Mouse (Mus musculus) heart, embryonic 16.5 days (tissue): Measurements from ENCODE around the gene Syn1. TPM values are rescaled to one million over a fixed set of nuclear protein-coding genes. Genes with fewer than 3 reads are reported as not detected.

ENCODE experiments used
- ATAC-seq: fragments of 200-750 bp; cut with Nextera tagmentation; replicated peaks from 2 replicates; pipeline ENCODE4 v1.8.0; 2017; ENCODE audit warnings: moderate number of reproducible peaks; ENCODE audit not compliant: insufficient read depth, low FRiP score; ENCODE audit errors: extremely low read depth
- H3K27ac ChIP-seq: fragments of 300-500 bp; sonication (generic); 2 replicates; pipeline ENCODE4 v1.5.1; 2014; ENCODE audit warnings: mild to moderate bottlenecking, low read length, control low read depth, moderate library complexity
- H3K27me3 ChIP-seq: fragments of 300-500 bp; sonication (generic); 2 replicates; pipeline ENCODE4 v1.6.1; 2014; ENCODE audit warnings: low read length, mixed read lengths; ENCODE audit not compliant: control insufficient read depth, insufficient read depth
- H3K36me3 ChIP-seq: fragments of 300-500 bp; sonication (generic); 2 replicates; pipeline ENCODE4 v1.6.1; 2014; ENCODE audit not compliant: control insufficient read depth, insufficient read depth
- H3K4me1 ChIP-seq: fragments of 300-500 bp; sonication (generic); 2 replicates; pipeline ENCODE4 v1.6.1; 2014; ENCODE audit warnings: low read length, mixed read lengths; ENCODE audit not compliant: control insufficient read depth, insufficient read depth
- H3K4me2 ChIP-seq: fragments of 300-500 bp; sonication (generic); 2 replicates; pipeline ENCODE4 v1.6.1; 2014; ENCODE audit warnings: low read depth, mild to moderate bottlenecking, control low read depth, low read length
- H3K4me3 ChIP-seq: fragments of 300-500 bp; sonication (generic); 2 replicates; pipeline ENCODE4 v1.5.1; 2014; ENCODE audit warnings: mild to moderate bottlenecking, control low read depth, low read length
- H3K9ac ChIP-seq: fragments of 300-500 bp; sonication (generic); 2 replicates; pipeline ENCODE4 v1.6.1; 2014; ENCODE audit warnings: low read length, control low read depth
- H3K9me3 ChIP-seq: fragments of 300-500 bp; sonication (generic); replicated peaks from 2 replicates; pipeline ENCODE4 v1.6.1; 2016; ENCODE audit warnings: low read length; ENCODE audit not compliant: control insufficient read depth
- WGBS: fragments of 180-500 bp; shearing (Covaris S2); extraction: QIAGEN DNeasy Blood & Tissue Kit; methylation state at CpG from one replicate; pipeline ENCODE4 v1.1.7; 2014; 5-methylcytosine and 5-hydroxymethylcytosine counted together
- polyA plus RNA-seq: library from polyadenylated mRNA; unstranded; fragments of >200 nt; fragmentation: Nextera tagmentation; extraction: Ambion mirVana; gene quantifications from 2 replicates; pipeline ENCODE4 v1.2.1, GENCODE M21; 2015

Syn1 gene
- polyA plus RNA-seq, 1 experiment from 2014 or later, result 0.21 TPM

DNA sequence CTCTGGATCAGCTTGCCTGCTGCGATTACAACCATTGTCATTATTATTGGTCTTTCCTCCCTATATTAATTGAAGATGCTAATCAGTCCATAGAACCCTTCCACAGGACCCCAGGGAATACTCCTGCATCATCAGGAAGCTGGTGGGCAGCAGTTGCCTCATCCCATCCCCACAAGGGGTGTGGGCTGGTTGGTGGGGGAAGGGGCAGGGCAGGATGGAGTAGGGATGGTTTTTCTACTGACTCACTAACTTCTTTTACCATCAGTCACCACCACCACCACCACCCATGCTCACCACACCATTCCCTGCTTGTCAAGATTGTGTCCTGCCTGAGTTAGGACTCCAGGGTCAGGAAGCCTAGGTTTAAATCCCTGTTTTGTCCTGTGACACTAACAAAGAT, 51.6 kb downstream of the Syn1 start:
- no peak for ATAC-seq
- H3K9me3 ChIP-seq, result no peaks in the 10 kb centered on the region
- no peak overlapping the region for H3K4me3 ChIP-seq
- no peak overlapping the region for H3K9ac ChIP-seq
- 67% methylated on average over 1 of the region's 1 CpGs for WGBS
- no peaks in the 10 kb centered on the region for H3K36me3 ChIP-seq
- no peaks in the 10 kb centered on the region for H3K4me1 ChIP-seq
- H3K4me2 ChIP-seq, result no peak overlapping the region
- H3K27ac ChIP-seq, result no peak overlapping the region
- H3K27me3 ChIP-seq, result no peaks in the 10 kb centered on the region

DNA sequence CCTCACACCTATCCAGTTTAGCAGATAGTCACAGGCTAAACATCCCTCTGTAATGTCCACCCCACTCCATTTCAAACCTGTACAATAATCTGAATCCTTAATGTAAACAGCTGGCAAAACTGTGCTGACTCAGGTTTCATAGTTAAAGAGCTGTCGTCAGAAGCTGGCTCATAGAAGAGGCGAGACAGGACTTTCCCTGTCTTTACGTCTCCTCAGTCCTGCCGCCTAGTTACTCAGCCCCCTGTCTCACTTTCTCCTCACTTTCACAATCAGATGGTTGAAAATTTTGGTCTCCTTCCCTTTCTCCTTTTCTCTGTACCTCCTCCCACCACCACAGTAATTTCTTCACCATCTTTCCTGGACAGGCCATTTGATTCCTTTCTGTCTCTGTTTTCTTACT, 52.7 kb downstream of the Syn1 start:
- H3K9me3 ChIP-seq, result no peaks in the 10 kb centered on the region
- H3K36me3 ChIP-seq, result no peaks in the 10 kb centered on the region
- H3K4me2 ChIP-seq, result no peak overlapping the region
- WGBS, result 54% methylated on average over 4 of the region's 4 CpGs
- no peak overlapping the region for H3K27ac ChIP-seq
- no peak overlapping the region for H3K9ac ChIP-seq
- no peak for ATAC-seq
- peaks cover 3% of the 10 kb centered on the region for H3K4me1 ChIP-seq
- H3K27me3 ChIP-seq, result no peaks in the 10 kb centered on the region
- no peak overlapping the region for H3K4me3 ChIP-seq

DNA sequence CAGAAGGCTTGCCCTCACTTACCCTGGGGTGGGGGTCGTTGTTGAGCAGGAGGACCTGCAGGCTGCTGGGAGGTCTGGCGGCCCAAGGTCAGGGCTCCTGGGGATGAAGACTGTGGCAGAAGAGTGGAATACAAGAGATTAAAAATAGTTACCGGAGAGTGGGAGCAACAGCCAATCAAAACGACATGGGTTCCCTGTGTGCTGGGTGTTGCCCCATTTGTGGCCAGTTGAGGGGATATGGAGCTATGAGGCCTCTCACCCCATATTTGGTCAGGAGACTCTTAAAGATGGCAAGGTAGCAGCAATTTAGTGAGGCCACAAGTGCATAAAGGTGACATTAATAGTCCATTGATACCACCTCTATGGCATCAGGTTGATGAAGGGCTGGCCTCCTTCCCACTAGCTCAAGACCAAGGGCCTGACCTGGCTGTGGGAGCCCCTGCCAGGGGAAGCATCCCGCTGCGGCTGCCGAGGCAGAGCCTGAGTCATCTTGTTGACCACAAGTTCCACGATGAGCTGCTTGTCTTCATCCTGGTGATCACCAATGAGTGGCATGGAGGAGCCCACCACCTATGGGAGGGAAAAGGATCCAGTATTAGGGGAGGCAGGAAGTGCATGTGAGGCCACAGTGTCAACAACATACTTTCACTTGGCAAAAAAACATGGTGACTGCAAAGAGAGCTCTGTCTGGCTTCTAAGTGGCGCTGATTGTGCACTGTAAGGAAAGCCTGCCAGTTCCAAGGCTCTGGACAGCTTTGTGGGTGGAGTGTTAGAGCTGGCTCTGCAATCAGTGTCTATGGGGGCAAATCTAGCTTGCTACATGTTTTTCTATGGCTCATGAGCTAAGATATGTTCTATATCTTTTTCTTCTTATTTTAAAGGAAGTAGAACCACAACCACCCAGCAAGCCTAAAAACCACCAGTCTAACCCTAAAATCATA, 57.4 kb downstream of the Syn1 start:
- Histone ChIP-seq H3K36me3 (no peaks in the 10 kb centered on the region), H3K4me1 (peaks cover 11% of the 10 kb centered on the region), H3K9ac (0 out of 2 replicates have a peak overlapping the region, but pooled peaks have one; percentile 50), H3K9me3 (no peaks in the 10 kb centered on the region; the same call in 1 of the 2 replicates), H3K27me3 (no peaks in the 10 kb centered on the region), H3K27ac (no peak overlapping the region), H3K4me2 (no peak overlapping the region; the same call in 1 of the 2 replicates), H3K4me3 (no peak overlapping the region)
- WGBS, result 74% methylated on average over 9 of the region's 9 CpGs
- ATAC-seq, result no peak

DNA sequence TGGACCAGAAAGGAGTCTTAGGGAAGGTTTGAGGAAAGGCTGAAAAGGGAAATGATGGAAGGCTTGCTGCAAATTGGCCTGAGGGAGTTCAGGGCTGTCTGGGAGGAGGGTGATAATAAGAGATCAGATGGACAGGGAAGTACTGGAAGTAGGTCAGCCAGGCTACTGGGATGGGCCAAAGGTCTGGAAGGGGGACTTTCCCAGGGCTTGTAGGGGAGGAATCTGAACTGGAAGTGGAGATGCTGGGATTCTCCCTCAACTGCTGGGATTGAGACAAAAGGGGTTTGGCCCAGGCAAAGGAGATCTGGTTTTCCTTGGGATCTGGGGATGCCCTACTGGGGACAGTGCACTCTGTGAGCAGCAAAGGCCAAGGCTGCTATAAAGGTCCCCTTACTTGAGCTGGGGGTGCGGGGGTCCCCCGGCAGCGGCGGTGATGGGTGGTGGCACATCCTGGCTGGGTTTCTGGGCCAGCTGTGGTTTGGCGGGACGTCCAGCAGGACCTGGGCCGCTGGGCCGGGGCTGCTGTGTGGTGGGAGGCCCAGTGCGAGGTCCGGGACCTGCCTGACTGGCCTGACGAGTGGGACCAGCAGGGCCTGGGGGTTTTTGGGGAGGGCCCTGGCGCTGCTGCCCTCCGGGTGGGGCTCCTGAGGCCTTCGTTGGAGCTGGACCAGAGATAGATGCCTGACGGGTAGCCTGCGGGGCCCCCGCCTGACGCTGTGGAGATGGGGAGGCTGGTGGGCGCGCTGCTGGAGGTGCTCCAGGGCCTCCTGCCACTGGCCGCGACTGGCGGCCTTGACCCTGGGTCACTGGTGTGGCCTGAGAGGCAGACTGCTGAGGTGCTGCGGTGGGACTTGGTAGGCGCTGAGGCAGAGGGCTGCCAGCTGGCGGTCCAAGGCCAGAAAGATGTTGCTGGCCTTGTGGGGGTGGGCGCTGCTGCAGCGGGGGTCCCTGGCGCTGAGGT, 58.4 kb downstream of the Syn1 start:
- H3K36me3 ChIP-seq, result peaks cover 5% of the 10 kb centered on the region; the same call in 1 of the 2 replicates
- peak overlapping the region; percentile 50 for H3K9ac ChIP-seq
- peaks cover 11% of the 10 kb centered on the region for H3K4me1 ChIP-seq
- H3K4me2 ChIP-seq, result peak overlapping the region; percentile 37; the same call in 1 of the 2 replicates
- H3K27me3 ChIP-seq, result no peaks in the 10 kb centered on the region
- no peak overlapping the region for H3K4me3 ChIP-seq
- H3K9me3 ChIP-seq, result no peaks in the 10 kb centered on the region; the same call in 1 of the 2 replicates
- 23% methylated on average over 26 of the region's 29 CpGs for WGBS
- peak; percentile 20; the same call in 1 of the 2 replicates for ATAC-seq
- H3K27ac ChIP-seq, result no peak overlapping the region

DNA sequence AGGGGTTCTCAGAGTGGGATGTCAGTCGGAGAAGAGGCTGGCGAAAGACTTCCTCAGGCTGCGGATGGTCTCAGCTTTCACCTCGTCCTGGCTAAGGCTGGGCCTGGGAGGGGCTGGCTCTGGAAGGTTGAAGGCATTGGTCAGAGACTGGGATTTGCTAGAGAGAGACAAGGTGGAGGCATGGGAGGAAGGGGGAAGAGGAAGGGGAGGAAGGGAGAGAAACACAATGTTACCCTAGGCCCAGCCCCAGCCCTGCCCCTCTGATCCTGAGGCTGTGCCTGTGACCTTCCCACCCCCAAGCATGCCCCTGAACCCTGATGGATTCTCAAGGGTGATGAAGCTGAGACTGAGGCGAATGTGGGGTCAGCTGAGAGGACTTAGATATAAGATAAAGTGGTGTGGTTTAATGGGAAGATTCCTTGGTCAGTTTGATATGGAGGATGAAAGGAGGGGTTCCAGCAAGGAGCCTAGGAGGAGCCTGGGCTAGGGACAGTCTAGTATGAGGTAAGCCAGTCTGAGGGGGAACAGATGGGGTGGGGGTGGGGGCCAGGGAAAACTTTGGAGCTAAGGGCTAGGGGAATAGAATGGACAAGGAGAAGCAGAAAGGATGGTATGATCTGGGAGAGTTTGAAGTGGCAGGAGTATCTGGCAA, 59.2 kb downstream of the Syn1 start:
- Histone ChIP-seq H3K36me3 (peaks cover 8% of the 10 kb centered on the region; the same call in 1 of the 2 replicates), H3K9ac (no peak overlapping the region), H3K27me3 (no peaks in the 10 kb centered on the region), H3K4me3 (no peak overlapping the region), H3K9me3 (no peaks in the 10 kb centered on the region; the same call in 1 of the 2 replicates), H3K4me1 (peaks cover 11% of the 10 kb centered on the region), H3K27ac (no peak overlapping the region), H3K4me2 (no peak overlapping the region)
- 0 out of 2 replicates have a peak, but pooled peaks have one; percentile 5 for ATAC-seq
- WGBS, result 50% methylated on average over 5 of the region's 5 CpGs

DNA sequence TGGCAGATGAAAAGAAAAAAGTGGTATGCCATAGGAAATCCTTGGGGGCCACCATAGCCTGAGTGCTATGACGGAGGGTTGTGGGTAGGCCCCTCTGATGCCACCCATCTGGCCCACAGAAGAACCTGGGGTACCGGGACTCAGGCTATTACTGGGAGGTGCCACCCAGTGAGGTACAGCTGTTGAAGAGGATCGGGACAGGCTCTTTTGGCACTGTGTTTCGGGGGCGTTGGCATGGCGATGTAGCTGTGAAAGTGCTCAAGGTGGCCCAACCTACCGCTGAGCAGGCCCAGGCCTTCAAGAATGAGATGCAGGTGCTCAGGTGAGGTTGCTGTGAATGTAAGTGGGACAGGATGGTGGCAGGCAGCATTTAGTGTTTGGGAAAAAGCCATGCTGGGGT, 67.0 kb downstream of the Syn1 start:
- ATAC-seq, result no peak
- H3K4me2 ChIP-seq, result no peak overlapping the region
- H3K9ac ChIP-seq, result no peak overlapping the region
- H3K27me3 ChIP-seq, result no peaks in the 10 kb centered on the region
- H3K36me3 ChIP-seq, result peaks cover 15% of the 10 kb centered on the region; the same call in 1 of the 2 replicates
- WGBS, result 87% methylated on average over 7 of the region's 7 CpGs
- H3K4me3 ChIP-seq, result no peak overlapping the region
- H3K4me1 ChIP-seq, result no peaks in the 10 kb centered on the region
- H3K9me3 ChIP-seq, result no peaks in the 10 kb centered on the region
- no peak overlapping the region for H3K27ac ChIP-seq

DNA sequence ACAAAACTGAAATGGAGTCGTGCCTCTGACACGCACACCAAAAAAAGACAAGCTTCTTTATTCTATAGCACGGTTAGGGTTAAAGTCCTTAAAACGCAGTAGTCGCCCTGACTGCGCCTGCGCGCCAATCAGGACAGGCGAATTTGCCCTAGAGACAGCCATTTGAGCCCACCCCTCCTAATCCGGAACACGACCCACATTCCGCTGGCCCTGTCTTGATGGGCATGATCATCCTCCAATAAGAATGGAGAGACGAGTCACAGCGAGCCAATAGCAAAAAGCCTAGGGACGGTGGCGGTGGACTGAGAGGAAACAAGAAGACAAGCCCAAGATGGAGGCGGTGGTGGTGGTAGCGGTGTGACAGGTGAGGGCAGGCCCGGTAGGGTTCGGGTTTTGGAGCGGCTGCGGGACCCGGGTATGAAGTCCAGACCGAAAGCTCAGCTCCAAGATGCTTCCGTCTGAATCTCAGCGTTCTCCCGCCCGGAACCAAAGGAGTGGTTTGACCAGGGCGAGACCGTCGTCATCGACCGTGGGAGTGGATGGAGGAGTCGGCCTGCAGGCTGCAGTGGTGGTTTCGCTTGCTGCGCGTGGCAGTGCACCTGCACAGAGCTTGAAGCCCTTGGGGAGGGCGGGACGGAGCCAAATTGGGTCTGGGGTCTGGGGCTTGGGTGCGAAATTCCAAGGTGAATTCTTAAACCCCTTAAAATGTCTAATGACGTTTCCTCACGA, 72.4 kb downstream of the Syn1 start:
- Histone ChIP-seq H3K27me3 (no peaks in the 10 kb centered on the region), H3K27ac (peak overlapping the region; percentile 54), H3K4me2 (peak overlapping the region; percentile 79), H3K9me3 (no peaks in the 10 kb centered on the region), H3K9ac (peak overlapping the region; percentile 84), H3K36me3 (peaks cover 3% of the 10 kb centered on the region; the same call in 1 of the 2 replicates), H3K4me1 (no peaks in the 10 kb centered on the region), H3K4me3 (peak overlapping the region; percentile 74)
- peak; percentile 98 for ATAC-seq
- WGBS, result 12% methylated on average over 42 of the region's 42 CpGs

DNA sequence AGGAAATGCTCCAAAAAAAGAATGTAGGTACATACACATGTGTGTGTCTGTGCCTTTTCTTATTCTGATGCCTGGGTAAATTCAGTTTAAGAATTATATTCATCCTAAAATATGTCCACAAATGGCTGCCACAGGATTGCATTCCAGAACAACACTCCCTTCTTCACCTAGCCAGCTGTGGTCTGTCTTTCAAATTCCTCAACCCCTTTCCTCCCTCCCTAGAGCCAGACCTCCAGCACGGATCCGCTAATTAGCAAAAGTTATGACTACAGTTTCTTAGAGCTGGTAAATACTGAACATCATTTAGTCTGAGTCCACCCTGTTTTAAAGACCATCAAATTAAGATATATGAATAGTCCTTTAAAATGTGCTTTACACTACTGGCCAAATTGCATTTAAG, 73.0 kb downstream of the Syn1 start:
- no peak for ATAC-seq
- 14% methylated on average over 2 of the region's 2 CpGs for WGBS
- Histone ChIP-seq H3K27ac (peak overlapping the region; percentile 25; the same call in 1 of the 2 replicates), H3K9ac (no peak overlapping the region), H3K4me1 (no peaks in the 10 kb centered on the region), H3K4me3 (peak overlapping the region; percentile 37), H3K9me3 (no peaks in the 10 kb centered on the region), H3K27me3 (no peaks in the 10 kb centered on the region), H3K4me2 (peak overlapping the region; percentile 48), H3K36me3 (peaks cover 3% of the 10 kb centered on the region; the same call in 1 of the 2 replicates)
